Mouse (Mus musculus) natural killer cell, adult 2 months (primary cell): ENCODE measurements around the gene Tbl1xr1.
A peak's percentile ranks its signal among the peaks of the same experiment; 100 is the strongest.

ENCODE experiments used
- DNase-seq, 2 experiments: peaks; one replicate each; pipeline ENCODE4 v3.0.0; 2022; ENCODE audit warnings: low spot score in 2 of 2

Gene Tbl1xr1

DNA sequence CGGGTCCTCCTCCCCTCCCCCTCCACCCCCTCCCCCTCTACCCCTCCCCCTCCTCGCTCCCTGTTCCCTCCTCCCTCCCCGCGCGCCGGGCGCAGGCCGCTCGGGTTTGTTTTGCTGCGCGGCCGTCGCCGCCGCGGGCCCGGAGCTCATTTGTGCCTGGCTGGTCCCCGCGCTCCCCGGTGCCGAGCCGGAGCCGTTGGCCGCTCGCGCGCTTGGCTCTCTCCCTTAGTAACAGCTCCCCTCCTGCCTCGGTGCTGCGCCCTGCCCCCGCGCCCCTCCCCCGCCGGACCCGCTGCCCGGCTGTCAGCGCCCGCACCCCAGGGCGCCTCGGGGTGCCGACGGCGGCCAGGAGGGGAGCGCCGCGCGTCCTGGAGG, at the start of gene Tbl1xr1:
Gene Tbl1xr1 (plus strand): TSS at position 92 of the 375 bp plus-strand sequence.
- DNase-seq, result peak; percentile 88 to 93

DNA sequence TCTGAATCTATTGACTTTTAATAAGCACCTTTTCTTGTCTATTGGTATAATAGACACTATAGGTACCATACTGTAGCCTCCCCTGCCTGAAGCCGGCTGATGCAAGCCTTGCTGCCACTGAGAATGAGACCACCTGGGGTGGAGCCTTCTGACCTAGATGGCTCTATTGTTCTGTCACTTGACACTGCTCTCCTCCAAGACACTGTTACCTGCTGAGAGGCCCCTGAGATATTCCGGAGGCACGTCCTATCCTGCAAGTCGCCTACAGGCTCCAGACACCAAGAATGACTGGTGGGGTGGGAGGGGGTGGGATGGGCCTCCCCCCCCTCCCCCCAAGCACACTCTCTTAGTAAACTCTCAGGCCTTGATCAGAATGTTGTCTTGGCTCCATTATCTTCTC, 38.4 kb upstream of the Tbl1xr1 start:
- DNase-seq, result no peak

DNA sequence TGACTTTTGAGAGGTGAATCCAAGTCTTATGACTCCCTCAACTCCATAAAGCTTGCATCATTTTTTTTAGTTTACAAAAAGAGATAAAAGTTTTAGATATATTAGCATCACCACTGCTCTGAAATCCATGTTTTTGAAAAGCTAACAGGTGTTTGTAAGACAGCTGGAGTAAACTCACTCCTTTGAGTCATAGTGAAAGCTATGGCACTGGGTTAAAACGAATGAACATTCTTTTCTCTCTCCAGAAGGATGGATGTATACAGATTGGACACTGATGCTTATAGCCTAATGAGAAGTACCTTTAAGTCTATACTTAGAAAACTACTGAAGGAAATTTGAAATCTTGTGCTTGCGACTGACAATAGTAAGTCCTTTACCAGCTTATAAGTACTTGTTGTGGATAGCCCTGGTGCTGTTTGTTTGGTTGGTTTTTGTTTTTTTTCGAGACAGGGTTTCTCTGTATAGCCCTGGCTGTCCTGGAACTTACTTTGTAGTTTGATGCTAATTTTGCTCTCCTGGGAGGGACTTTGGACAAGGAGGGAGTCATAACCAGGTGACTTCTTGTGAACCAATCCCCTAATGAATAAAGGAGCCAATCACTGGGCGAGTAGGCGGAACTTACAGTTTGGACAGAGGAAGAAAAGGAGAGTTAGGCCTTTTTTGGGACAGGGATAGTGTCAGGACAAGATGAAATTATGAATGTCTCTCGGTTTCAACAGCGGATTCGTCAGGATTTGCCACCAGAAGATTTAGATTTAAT, 37.2 kb upstream of the Tbl1xr1 start:
- DNase-seq, result no peak

DNA sequence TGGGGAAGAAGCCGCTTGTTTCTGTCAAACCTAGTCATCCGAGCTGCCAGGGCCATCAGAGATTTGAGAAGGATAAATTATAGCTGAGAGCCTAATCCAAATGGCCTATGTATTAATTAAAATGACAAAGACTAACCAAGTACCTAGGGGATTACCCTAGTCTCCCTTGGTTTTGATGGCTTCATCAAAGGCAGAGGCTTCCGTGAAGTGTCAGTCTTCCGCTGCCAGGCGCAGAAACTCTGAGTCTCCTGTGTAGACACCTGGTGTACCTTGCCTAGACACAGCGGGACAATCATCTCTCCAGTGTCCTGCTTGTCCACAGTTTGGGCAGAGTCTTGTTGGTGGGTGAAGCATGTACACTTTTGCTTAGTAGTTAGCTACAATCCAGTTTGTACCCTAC, 35.8 kb upstream of the Tbl1xr1 start:
- DNase-seq, result no peak

DNA sequence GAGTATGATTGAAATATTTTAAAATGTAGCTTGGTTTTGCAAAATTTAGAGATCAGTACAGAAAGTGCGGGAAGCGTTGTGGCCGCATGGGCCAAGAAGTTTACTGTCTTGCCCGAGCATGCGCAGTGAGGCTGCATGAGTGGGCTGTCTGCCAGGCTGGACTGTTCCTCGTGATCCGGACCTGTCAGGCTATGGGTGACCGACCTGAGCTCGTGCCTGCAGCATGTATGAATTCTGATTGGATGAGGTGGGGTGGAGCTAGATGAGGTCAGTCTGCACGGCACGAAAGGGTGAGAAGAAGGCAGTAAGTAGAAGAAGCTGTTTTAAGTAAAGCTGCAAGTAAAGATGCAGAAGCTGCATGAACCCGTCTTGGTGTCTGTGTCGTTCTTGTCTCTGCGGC, 29.2 kb upstream of the Tbl1xr1 start:
- DNase-seq, result no peak

DNA sequence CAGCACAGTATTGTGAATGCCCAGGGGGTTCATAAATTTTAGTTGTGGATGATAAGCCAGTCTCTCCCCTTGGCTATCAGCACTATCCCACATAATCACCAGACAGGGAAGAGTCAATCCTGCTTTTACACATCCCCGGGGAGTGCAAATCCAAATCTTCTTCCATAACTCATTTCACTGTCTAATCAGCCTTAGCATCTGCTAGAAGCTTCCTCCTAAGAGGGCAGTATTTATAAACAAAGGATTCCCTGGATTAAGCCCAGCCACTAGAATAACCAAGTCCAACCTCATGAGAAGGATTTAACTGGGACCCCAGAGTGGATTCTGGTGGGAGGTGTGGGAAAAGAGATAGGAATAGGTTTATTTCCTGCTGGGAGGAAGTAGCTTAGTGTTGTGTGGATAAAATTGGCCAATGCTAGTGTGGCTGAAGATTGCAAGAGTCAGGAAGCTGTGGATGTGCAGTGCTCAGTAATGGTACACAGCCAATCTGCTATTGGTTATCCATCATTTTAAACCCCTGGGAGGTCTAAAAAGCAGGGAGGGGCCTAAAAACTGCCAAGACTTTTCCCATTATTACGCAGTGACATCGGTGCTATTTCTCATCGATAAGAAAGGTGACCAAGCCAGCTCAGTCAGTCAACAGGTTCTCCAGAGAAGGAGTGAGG, 19.7 kb upstream of the Tbl1xr1 start:
- no peak for DNase-seq

DNA sequence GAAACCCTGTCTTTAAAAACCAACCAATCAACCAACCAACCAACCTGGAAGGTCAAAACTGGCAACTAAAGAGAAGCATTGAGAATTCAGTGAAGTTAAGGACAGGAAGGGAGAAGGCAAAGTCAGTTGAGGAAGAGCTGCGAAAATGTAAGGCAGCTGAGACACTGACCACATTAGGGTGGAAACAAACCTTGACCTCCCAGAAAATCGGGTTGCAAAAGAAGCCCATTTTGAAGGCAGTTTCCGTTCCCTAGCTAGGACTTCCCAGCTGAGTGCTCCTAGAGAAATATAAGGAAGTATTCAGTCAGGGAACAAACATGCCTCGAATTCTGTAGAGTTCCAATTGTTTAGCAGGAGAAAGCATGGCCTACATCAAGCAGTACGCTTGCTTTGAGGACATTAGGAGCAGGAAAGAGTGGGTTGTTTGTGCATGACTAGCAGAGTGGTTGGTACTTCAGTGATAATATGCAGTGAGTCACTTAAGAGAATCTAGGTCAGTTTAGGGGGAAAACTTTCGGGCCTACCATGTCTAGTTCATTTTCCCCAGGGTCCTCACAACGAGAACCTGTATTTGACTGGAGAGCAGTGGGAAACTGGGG, 18.1 kb upstream of the Tbl1xr1 start:
- no peak for DNase-seq

DNA sequence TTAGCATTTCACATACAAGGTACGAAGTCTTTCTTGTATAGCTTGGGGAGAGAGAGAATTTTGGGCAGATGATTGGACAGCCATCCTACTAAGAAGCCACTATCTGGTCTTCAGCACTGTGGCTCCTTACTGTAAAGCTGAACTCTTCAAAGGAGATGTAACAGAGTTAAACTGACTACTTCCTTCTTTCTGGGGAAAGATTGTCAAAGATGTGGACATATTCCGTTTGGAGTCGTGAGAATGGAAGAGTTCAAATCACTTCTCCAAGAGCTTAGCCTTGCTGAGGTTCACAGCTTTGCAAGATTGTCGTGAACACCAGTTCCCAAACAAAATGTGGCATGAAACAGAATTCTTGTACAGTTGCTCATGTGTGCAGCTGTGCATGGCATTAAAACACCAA, 15.3 kb upstream of the Tbl1xr1 start:
- DNase-seq, result no peak

DNA sequence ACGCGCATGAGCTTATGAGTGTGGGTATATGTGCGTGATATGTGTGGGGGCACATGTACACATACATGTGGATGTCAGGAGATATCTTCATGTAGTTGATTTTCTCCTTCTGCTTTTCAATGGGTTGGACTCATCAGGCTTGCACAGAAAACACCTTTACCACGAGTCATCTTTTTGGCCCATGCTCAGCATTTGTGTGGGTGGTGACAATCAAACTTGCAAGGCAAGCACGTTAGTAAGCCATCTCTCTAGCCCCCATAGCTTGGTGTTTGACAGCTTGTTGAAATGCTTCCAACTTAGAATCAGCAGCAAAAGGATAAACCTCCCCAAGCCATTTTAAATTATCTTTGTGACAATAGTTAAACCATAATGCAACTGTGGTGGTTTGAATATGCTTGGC, 7.8 kb upstream of the Tbl1xr1 start:
- no peak for DNase-seq

DNA sequence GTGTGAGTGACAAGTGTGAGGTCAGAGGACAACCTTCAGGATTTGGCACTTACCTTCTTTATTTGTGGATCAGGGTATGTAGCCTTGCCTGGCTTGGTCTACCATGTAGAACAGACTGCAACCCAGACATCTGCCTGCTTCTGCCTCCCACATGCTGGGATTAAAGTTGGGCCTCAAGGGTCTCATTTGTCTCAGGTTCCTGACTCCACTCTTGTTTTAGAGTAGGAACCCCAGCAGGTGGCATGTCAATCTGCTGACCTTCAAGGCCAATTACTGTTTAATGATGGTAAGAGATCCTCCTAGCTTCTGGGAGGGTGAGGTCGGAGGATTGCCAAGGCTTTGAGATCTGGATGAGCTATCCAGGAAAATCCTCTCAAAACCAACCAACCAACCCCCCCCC, 2.5 kb upstream of the Tbl1xr1 start:
- no peak for DNase-seq

DNA sequence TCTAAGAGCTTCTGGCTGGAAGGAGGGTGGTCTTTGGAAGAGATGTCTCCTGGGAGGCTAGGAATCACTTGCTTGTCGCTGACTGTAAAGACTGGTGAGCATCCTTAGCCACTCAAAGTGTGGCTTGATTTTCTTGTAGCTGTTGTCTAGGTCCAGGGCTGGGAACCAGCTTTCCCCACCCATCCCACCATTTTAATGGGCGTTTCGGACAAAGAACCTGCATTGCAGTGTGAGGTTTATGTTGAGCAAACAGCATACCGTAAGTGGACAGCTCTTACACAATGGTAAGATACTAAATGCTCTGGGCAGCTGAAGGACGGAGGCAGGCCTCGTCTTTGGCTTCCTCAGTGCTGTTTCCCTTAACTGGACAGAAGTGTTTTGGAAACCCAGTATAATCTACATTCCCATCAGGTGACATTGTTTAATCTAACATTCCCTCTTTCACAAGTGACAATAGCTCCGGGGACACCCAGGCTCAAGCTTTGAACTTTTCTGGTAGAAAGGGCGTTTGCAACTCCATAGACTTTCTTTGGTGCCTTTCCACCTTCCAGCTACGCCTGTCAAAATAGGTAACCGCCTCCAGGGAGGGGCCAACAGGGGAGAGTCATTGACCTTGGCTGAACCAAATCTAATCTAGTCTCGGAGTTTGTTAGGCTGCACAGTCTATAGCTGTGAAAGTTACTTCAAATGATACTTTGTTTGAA, 1.7 kb upstream of the Tbl1xr1 start:
- DNase-seq, result no peak

DNA sequence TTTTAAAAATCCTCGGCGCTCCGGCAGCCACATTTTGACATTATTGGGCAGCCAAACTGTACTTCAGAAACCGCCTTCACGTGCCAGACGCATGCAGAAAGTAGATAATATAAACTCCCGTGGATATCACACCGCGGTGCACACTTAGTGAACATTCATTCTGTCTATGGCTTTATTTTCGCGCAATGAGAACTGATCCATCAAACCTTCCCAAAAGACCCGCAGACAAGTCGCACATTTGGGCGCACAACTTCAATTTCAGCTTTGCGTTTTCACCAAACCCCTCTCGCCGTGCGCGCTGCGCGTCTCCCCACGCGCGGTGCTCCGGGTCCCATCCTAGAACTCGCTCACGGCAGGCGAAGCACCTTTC, 950 bp upstream of the Tbl1xr1 start:
- no peak for DNase-seq

DNA sequence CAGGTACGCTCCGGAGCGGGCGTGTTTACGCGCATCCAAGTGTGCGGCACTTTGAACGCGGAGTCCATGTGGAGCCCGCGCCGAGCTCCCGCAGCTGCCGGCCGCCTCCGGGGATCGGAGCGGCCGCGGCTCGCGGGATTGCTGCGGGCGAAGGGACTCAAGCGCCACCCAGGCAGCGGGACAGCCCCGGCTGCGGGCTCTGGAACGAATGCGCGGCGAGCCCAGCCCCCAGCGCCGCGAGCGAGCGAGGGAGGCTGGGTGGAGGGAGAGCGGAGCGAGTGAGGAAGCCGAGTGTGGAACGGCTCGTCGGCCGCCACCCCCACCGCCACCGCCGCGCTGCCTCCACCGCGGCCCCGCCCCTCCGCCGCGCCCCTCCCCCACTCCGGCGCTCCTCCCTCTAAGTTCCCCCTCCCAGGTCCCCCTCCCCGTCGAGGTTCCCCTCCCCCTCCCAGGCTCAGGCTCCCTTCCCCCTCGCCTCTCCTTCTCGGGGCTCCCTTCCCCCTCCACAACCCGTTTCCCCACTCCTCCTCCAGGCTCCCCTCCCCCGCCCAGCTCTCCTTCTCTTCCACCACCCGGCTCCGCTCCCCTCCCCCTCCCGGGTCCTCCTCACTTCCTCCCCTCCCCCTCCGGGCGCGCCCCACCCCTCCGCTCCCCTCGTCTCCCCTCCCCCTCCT, 428 bp upstream of the Tbl1xr1 start:
- peak; percentile 65 to 86 for DNase-seq

DNA sequence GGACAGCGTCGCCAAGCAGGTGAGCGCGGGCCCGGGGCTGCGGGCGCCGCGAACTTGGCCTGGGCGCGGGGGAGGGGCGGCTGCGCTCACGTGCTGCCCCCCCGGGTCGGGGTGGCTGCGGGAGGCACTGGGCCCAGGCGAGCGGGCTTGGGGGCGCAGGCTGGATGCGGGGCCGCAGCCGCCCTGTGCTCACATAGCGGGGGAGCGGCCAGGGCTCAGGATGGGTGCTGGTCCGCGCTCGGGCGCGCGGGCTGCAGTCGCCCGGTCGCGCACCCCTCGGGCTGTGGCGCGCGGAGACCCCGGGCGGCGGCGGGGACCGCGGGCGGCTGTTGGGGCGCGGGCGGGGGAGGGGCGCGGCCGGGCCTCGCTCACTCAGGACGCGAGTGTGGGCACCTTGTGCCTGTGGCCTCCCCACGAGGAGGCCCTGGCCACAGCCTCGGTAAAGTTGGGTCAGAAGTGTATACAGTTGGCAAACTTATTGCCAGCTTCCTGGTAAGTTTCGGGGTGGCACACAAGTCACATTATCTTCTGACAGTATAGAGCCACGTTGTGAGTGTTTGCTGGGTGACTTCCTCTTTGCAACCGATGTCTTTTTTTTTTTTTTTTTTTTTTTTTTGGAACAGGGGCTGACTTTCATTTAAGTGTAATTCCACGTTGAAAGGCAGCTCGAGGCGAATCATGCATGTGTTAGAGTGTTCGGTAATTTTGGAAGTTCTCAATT, 644 bp downstream of the Tbl1xr1 start:
- peak; percentile 42 to 64 for DNase-seq

DNA sequence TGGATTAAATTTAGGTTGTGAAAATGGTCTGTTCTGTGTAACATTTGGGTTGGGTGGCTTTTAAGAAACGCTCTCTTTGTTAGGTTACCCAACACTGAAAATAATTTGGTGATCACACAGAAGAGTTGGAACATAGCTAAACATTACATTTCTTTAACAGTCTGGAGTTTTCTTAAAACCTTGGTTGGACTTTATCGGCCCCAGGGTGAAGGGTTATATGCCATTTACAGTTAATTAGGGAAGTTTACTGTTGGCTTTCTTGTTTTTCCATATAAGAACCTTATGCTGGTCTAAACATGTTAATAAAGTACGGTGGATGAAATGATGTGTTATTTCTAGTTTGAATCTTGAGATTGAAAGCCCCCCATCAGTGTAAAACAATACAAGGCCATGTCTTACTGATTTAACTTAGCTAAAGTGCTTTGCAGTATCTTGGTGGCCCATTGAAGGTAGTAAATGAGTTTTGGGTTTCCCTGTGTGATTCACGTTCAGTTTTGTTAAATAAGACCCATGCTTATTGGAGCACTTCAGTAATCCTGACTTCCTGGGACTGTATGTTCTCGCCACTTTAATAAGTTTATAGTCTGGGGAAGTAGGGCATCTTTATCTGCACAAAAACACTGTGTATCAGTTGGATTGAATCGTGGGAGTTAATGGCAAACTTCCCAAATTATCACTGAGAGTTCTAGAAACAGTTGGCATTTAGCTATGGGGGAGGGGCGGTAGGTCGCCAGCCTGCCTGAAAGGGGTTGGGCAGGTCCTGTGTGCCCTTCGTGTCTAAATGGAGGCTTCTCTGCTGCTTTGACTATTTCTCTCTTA, 1.4 kb downstream of the Tbl1xr1 start:
- DNase-seq, result no peak

DNA sequence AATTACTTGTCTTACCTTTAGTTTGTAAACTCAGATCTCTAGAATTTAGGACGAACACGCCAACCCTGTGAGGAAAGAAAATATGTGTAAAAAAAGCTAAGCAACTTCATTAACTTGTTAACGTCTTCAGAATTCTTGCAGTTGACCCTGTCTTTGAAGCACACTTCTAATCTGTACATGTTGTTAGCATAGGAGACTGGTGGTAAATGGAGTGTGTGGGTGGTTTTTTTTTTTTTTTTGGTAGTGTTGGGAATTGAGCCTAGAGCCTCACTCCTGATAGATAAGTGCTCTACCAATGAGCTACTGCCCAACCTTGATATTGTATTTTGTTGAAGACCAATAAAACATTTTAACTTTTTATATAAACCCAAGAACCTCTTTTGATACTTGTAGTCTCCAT, 2.1 kb downstream of the Tbl1xr1 start:
- DNase-seq, result no peak

DNA sequence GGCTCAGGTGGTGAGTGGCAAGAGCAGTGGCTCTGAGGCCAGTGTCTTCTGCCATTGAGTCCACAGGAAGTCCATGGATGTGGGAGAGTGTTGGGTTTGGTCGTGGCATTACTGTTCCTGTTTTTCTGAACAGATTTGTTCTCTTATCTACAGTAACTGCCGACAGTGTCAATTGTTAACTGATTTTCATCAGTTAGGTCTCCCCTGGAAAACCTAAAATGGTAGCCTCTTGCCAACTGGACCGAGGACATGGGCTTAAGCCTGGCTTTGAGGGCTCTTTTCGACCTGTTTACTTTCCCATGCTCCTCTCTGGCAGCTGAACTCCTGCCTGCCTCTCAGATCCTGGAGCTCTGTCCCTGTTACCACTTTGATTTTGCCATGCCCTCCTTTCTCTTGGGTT, 5.4 kb downstream of the Tbl1xr1 start:
- no peak for DNase-seq

DNA sequence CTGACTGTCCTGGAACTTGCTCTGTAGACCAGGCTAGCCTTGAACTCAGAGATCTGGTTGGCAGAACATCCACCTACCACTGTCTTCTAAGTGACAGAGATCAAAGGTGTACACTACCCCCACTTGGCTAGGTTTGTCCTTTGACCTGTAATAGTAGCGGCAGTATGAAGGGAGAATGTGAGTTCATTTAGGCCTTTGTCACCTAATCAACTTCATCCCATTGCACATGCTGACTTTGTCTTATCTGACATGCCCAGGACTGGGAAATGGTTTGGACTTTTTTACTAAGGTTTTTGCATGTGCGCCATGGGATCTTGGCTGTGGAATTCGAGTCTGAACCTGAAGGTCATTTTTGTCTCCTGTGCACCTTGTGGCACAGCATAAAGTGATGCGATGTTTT, 6.4 kb downstream of the Tbl1xr1 start:
- no peak for DNase-seq

DNA sequence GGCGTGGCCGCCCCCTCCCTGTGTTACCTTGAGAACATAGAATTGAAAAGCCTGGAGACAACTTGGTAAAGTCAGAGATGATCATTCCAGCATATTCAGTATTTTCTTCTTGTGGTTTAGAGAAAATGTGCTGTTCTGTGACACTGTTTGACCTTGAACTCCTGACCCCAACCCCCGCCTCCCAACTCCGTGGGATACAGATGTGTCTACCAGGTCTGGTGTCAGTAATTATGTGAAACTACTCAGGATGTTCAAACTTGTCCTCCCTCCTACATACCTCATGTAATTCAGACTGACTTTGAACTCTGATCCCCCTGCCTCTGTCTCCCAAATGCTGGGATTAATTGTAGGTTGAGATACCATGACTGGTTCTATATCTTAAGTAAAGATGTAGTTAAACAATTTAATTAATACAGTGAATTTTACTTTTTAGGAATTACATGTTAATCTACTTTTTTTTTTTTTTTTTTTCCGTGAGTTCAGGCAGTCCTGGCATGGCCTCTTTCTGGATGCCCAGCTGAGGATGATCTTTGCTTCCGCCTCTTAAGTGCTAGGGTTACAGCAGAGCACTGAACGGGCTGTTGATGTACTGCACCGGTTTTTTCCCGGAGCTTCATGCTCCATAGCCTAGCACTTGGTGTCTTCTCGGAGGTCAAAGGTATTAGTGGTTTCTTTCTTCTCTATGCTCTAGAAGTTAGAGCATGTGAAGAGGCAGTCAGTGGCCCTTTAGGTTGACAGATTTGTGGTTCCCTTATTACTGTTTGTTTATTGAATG, 8.0 kb downstream of the Tbl1xr1 start:
- DNase-seq, result no peak

DNA sequence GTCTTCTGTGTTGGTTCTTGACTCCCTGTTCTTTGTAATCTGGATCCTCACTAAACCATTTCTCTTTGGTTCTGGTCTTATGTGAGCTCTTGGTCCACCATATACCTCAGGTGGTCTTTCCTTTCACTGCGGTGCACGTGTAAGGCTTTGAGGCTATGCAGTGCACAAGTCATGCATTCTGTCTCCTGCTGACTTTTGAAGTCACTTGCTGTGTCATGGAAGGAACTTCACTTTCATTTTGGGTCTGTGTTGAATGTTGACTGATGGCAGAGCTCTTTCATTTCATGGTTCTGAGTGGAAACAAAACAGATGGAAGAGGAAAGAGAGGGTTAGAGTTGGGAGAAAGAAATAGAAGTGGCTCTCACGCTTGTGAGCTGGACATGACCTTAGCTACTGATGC, 13.4 kb downstream of the Tbl1xr1 start:
- DNase-seq, result no peak
